Mouse (Mus musculus) small intestine, adult 2 months (tissue): Measurements from ENCODE around the gene Hormad1. TPM values are rescaled to one million over a fixed set of nuclear protein-coding genes. Genes with fewer than 3 reads are reported as not detected.
A peak's percentile ranks its signal among the peaks of the same experiment; 100 is the strongest.

Experiments
- H3K27ac ChIP-seq: fragments of 200-500 bp; 2 replicates; pipeline ENCODE4 v1.5.1; 2012; ENCODE audit warnings: low read depth, low read length, control low read depth, inconsistent platforms; ENCODE audit not compliant: insufficient read depth
- H3K27me3 ChIP-seq: fragments of 200-500 bp; 2 replicates; pipeline ENCODE4 v1.6.1; 2012; ENCODE audit warnings: mild to moderate bottlenecking, moderate library complexity, low read length, inconsistent platforms; ENCODE audit not compliant: control insufficient read depth, insufficient read depth
- H3K36me3 ChIP-seq: fragments of 200-500 bp; 2 replicates; pipeline ENCODE4 v1.6.1; 2012; ENCODE audit warnings: mild to moderate bottlenecking, low read length, control low read depth, inconsistent platforms; ENCODE audit not compliant: control insufficient read depth, insufficient read depth
- H3K4me1 ChIP-seq: fragments of 200-500 bp; 2 replicates; pipeline ENCODE4 v1.6.1; 2012; ENCODE audit warnings: low read length, inconsistent platforms, mixed read lengths; ENCODE audit not compliant: control insufficient read depth, insufficient read depth, insufficient read length
- H3K4me3 ChIP-seq: fragments of 200-500 bp; 2 replicates; pipeline ENCODE4 v1.5.1; 2012; ENCODE audit warnings: low read depth, mild to moderate bottlenecking, control low read depth, inconsistent platforms, low read length, moderate library complexity
- CTCF ChIP-seq: fragments of 200-500 bp; IDR thresholded peaks from 2 replicates; pipeline ENCODE4 v1.5.1; 2012; ENCODE audit warnings: low read depth, mild to moderate bottlenecking, control low read depth, inconsistent platforms, low read length, moderate library complexity, mixed read lengths; ENCODE audit not compliant: insufficient replicate concordance, insufficient read length; ENCODE audit errors: extremely low read depth
- POLR2A ChIP-seq: fragments of 200-500 bp; IDR thresholded peaks from 2 replicates; pipeline ENCODE4 v1.6.1; 2012; ENCODE audit warnings: low read depth, mild to moderate bottlenecking, control low read depth, inconsistent platforms, low read length, moderate library complexity
- WGBS: fragments of 180-500 bp; shearing (Covaris S2); methylation state at CpG from one replicate; pipeline ENCODE4 v1.1.7; 2018; 5-methylcytosine and 5-hydroxymethylcytosine counted together
- polyA plus RNA-seq: library from polyadenylated mRNA; depleted of rRNA; stranded (reverse); fragments of >200 nt; gene quantifications from 2 replicates; pipeline ENCODE4 v1.2.3, GENCODE M21; 2012

Gene Hormad1
- polyA plus RNA-seq, 1 experiment = not detected

GRCm38 (mm10) chr3:95553986-95554385 lies 5.5 kb upstream of the Hormad1 start:
- 30% methylated on average over 3 of the region's 3 CpGs for WGBS
- TF ChIP-seq CTCF = no peak
- TF ChIP-seq POLR2A = no peak
- H3K27me3 ChIP-seq = no peaks in the 10 kb centered on the region
- H3K4me3 ChIP-seq = no peak overlapping the region
- no peaks in the 10 kb centered on the region; the same call in 1 of the 2 replicates for H3K4me1 ChIP-seq
- peaks cover 7% of the 10 kb centered on the region for H3K36me3 ChIP-seq
- H3K27ac ChIP-seq = no peak overlapping the region; the same call in 1 of the 2 replicates

- Histone ChIP-seq H3K27me3 (no peaks in the 10 kb centered on the region), H3K4me3 (no peak overlapping the region), H3K27ac (no peak overlapping the region), H3K36me3 (no peaks in the 10 kb centered on the region), H3K4me1 (no peaks in the 10 kb centered on the region)
- no peak for TF ChIP-seq POLR2A
- no peak for TF ChIP-seq CTCF
- WGBS = 90% methylated on average over 3 of the region's 3 CpGs
Observed at GRCm38 (mm10) chr3:95560738-95561137, 1.3 kb downstream of the Hormad1 start.

- Histone ChIP-seq H3K4me3 (no peak overlapping the region), H3K36me3 (no peaks in the 10 kb centered on the region), H3K27ac (no peak overlapping the region), H3K27me3 (no peaks in the 10 kb centered on the region), H3K4me1 (no peaks in the 10 kb centered on the region)
- TF ChIP-seq CTCF (no peak), POLR2A (no peak)
- WGBS = 67% methylated on average over 2 of the region's 2 CpGs
Observed at GRCm38 (mm10) chr3:95561826-95562225, 2.3 kb downstream of the Hormad1 start.

GRCm38 (mm10) chr3:95569585-95569984 lies 10.1 kb downstream of the Hormad1 start:
- 92% methylated on average over 3 of the region's 3 CpGs for WGBS
- no peak overlapping the region for H3K27ac ChIP-seq
- H3K4me3 ChIP-seq = no peak overlapping the region
- no peaks in the 10 kb centered on the region for H3K4me1 ChIP-seq
- no peak for TF ChIP-seq CTCF
- no peak for TF ChIP-seq POLR2A
- H3K36me3 ChIP-seq = no peaks in the 10 kb centered on the region
- no peaks in the 10 kb centered on the region for H3K27me3 ChIP-seq

GRCm38 (mm10) chr3:95587754-95588603 lies 28.5 kb downstream of the Hormad1 start:
- Histone ChIP-seq H3K27me3 (no peaks in the 10 kb centered on the region), H3K4me3 (no peak overlapping the region), H3K4me1 (0 out of 2 replicates have a peak, but pooled peaks cover 1% of the 10 kb centered on the region), H3K36me3 (peaks cover 14% of the 10 kb centered on the region), H3K27ac (peak overlapping the region; percentile 40; the same call in 1 of the 2 replicates)
- TF ChIP-seq POLR2A = no peak
- no peak for TF ChIP-seq CTCF
- 25% methylated on average over 8 of the region's 8 CpGs for WGBS

- H3K27me3 ChIP-seq = no peaks in the 10 kb centered on the region
- 0 out of 2 replicates have a peak, but pooled peaks cover 1% of the 10 kb centered on the region for H3K4me1 ChIP-seq
- under 1% methylated on average over 12 of the region's 12 CpGs for WGBS
- TF ChIP-seq POLR2A (no peak), CTCF (no peak)
- H3K27ac ChIP-seq = peak within 1 kb of the TSS; percentile 92
- peaks cover 18% of the 10 kb centered on the region for H3K36me3 ChIP-seq
- peak within 1 kb of the TSS; percentile 80 for H3K4me3 ChIP-seq
Observed at GRCm38 (mm10) chr3:95588604-95589086, 29.2 kb downstream of the Hormad1 start, which contains the start of gene Golph3l. Gene Golph3l (plus strand): TSS chr3:95588934.

- Histone ChIP-seq H3K4me3 (no peak overlapping the region), H3K27me3 (no peaks in the 10 kb centered on the region), H3K36me3 (peaks cover 29% of the 10 kb centered on the region), H3K27ac (no peak overlapping the region), H3K4me1 (peaks cover 10% of the 10 kb centered on the region; the same call in 1 of the 2 replicates)
- TF ChIP-seq CTCF = no peak
- no peak for TF ChIP-seq POLR2A
Observed at GRCm38 (mm10) chr3:95598734-95599133, 39.3 kb downstream of the Hormad1 start.
